Mouse (Mus musculus) ES-CJ7 (cell line): ENCODE data around the gene Padi1.

Source experiments
- DNase-seq: peaks from one replicate; pipeline ENCODE4 v3.0.0; 2011; ENCODE audit warnings: low read depth, low spot score

The Padi1 gene

GRCm38 (mm10) chr4:140862036-140862650 lies 16.6 kb upstream of the Padi1 start:
- DNase-seq = no peak

DNA sequence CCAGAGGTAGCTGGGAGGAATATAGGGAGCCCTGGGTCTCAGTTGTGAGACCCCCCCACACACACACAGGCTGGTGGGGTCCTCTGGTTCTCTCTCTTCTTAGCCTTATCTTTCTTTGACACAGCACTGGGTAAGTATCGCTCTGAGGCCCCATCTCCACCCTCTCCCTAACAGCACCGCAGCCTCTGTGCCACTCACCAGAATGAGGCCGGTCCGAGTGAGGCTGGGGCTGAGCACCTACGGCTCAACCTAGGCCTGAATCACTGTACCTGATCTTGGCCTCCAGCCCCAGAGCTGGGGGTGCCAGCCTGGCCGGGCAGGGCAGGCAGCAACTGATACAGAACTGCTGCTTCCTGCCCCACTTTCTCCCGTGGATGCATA lies 15.2 kb upstream of the Padi1 start:
- no peak for DNase-seq

- peak; percentile 68 for DNase-seq
These were observed 14.7 kb upstream of the Padi1 start for GRCm38 (mm10) chr4:140860125-140860766.

DNA sequence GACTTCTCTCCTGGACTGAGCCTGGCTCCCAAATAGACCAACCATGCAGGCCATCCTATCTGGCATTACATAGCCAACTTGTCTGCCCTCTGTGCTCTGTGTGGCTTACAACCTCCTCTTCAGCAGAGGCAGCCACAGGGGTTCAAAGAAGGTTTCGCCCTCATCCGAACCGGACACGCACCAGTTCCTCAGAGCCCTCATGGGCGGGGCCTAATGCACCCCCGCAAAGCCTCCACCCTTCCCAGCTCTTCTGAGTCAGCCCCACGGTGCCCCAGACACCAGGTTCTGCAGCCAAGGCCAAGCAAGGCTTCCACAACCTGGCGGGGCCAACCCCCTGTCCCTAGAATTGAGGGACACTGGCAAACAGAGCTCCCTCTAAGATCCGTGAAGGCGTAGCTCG lies 13.7 kb upstream of the Padi1 start:
- no peak for DNase-seq

DNA sequence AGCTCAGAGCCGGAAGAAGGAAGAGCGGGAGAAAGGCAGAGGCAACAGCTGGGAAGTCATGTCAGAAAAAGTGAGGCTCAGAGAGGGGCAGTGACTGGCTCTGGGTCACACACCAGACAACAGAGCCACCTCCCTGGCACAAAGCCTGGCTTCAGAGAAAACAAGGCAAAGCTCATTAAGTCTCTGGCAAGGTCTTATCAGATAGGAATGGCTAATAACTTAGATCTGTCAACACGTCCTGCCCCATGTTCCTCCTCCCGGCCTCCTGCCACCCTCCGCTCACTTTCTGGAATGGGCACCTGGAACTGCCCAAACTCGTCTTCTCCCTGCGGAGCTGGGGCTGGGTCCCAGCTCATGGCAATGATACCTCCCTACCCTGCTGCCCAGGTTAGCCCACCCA lies 12.2 kb upstream of the Padi1 start:
- no peak for DNase-seq

GRCm38 (mm10) chr4:140857041-140857440 lies 11.5 kb upstream of the Padi1 start:
- no peak for DNase-seq

DNA sequence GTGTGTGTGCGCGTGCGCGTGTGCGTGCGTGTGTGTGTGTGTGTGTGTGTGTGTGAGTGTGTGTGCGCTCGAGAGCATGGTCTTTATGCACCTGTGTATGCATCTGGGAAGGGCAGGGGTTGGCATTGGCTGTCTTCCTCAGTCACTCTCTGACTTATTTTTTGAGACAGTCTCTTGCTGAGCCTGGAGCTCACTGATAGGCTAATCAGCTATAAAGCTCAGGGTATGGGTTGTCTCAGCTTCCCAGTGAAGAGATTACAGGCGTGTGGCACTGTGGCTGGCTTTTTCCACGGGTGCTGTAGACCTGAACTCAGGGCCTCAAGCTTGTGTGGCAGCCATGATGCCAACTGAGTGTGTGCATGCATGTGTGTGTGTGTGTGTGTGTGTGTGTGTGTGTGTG lies 9.6 kb upstream of the Padi1 start:
- no peak for DNase-seq

DNA sequence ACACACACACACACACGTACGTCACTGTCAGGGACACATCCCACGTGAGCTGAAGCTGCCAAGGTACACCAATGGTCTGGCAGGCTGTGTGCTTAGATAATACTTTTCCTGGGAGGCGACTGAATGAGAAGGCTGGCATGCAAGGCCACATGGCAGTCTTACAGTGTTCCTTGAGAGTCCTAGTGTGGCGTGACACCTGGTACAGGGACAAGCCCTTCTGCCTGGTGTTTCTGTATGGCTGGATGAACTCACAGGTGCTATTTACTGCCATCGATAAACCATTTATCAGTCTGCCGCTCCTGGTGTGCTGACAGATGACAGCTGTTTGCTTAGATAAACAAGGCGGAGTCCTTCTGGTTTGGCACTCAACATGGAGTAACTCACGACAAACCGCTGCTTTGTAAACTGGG lies 8.9 kb upstream of the Padi1 start:
- DNase-seq = no peak

- no peak for DNase-seq
These were observed 8.0 kb upstream of the Padi1 start for GRCm38 (mm10) chr4:140853626-140854025.

DNA sequence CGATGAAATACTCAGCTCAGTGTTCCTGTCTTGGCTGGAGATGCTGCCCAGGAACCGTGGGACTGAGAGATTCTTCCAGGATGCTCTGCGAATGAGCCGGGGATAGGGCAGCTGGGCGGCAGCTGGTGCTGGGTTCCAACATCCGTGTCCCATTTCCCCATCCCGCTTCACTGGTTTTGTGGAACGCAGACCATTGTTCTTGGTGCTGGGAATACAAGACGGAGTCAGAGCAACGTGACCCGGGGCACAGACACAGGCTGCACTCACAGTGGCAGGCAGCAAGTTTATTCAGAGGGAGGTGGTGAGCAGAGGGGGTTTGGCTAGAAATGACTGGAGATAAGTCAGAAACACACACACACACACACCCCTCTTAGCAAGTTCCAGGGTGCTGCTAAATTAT lies 3.7 kb upstream of the Padi1 start:
- no peak for DNase-seq

DNA sequence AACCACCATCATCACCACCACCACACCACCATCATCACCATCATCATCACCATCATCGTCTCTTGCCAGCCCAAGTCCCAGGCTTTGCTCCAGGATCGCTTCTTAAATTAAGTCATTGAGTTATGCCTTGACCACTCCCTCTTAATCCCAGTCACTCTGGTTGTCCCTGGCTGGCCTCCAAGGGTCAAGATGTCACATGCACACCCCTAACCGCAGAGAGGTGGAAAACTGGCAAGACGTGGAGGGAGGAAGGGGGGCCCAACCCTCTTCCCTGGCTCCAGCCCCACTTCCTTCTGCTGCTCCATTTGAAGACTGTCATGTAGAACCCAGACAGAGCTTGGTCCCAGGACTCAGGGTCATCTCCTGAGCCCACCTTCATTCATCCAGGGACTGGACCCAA lies 587 bp downstream of the Padi1 start:
- no peak for DNase-seq

DNA sequence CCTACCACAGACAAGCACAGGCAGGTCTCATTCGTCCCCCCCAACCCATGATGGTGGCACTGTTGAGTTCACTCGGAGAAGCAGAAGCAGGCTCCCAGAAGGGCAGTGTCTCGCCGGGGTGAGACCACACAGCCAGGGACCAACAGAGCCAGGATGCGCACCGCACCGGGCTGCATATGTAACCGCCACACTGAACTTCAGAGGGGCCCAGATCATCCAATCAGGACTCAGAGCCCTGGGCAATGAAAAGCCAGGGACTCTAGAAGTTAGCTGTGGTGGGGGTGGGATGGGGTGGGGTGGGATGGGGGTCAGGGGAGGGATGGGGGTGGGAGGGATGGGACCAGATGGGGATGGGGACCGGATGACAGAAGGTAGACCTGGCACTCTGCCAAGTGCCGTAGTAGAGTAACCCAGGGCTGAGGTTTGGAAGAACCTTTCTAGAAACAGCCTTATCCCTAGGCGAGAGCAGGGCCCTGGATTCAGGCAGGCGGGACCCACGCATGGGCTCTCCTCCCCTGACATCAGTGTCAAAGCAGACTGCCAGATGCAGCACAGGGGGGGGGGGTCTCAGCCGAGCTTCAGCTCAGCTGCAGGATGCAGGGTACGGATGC lies 1.8 kb downstream of the Padi1 start:
- no peak for DNase-seq

DNA sequence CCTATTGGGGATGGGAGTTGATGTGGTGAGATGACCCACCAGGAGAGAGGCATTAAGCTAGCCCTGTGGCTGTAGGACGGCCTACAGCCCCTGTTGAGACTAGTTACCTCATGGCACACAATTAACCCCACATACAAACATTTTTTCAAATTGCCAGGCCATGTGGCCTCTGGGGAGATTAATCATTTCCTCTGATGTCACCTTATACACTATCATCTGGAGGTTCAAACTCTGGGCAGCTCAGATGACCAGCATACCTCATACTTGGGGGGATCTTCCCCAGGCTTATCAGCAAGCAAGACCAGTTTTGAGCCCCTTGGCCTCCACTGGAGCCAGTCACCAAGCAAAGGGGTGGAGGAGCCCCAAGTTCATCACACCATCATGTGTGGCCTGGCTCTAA lies 2.7 kb downstream of the Padi1 start:
- no peak for DNase-seq

DNA sequence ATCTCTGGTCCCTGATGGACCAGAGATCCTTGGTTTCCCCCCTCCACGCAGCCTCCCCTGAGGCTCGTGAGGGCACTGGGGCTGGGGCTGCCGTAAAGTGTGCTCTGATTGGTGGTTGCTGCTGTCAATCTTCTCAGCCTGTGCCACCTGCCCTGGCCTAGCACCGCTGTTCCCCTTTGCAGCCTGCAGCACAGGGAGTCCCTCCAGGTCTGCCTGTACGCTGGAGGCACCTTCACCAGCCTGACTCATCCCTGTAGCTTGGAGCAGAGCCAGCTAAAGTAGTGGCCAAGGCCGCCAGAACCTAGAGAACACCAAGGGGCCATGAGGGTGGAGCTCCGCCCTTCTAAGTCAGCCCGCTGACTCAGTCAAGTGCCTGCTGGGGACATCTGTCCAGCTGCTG lies 7.7 kb downstream of the Padi1 start:
- peak; percentile 91 for DNase-seq

DNA sequence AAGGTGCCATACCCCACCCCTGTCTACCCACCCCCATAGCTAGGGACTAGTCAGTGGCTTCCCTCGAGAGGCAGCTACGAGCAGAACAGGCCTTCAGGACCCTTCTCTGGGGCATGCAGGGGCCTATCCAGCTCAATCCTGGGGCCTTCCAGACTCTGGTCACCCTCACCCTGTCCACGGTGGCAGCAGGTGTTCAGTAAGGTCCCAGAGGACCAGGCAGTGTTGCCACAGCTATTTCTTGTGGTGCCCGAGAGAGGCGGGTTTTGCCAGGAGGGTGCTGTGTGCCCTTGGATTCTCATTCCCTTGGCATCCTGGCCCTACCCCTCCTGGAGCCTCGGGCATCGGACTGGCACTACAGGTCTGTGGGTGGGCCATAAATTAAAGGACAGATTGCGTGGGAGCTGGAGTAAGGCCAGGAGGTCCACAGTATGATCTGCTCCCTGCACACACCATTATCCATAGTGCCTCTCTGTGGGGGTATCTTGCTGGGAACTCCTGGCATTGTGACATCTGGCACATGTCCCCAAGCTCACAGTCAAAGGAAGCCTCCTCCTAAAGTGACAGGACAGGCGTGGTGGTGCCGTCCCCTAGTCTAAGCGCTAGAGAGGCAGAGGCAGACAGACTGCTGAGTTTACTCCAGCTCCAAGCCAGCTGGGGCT lies 9.2 kb downstream of the Padi1 start:
- no peak for DNase-seq

DNA sequence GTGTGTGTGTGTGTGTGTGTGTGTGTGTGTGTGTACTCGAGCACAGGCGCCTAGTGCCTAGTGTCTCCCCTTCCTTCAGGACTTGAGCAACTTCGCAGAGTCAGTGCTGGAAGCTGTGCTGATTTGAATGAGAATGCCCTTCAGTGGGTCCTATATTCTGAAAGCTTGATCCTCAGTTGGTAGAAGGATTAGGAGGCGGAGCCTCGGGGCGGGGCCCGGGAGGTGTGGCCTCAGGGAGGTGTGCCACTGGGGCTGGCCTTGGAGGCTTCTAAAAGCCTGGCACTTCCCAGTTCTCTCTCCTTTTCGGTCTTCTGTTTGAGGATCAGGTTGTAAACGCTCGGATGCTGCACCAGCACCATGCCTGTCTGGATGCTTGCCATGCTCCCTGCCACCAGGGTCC lies 9.9 kb downstream of the Padi1 start:
- DNase-seq = peak; percentile 68

DNA sequence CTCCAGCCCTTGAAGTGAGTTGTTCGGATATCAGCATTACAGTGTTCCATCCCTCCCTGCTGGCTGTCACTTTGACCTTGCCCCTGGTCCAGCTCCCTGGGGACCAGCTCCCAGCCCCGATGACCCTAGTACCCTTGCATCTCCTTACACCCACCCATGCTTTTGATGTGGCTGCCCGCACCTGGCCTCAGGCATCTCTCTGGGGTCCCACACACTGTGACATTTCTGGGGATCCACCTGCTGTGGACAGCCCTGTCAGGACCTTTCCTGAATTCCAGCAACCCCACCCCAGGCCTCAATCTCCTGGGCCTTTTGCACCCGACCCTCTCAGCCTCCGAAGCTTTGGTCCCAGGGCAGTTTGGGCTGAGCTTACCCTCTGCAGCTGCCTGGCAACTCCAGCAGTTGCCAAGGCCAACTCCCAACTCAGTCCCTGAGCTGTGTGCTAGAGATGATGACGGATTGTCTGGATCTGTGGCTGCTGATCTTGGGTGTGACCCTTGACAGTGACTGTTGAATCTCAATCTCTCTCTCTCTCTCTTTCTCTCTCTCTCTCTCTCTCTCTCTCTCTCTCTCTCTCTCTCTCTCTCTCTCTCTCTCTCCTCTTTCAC lies 11.1 kb downstream of the Padi1 start:
- no peak for DNase-seq

DNA sequence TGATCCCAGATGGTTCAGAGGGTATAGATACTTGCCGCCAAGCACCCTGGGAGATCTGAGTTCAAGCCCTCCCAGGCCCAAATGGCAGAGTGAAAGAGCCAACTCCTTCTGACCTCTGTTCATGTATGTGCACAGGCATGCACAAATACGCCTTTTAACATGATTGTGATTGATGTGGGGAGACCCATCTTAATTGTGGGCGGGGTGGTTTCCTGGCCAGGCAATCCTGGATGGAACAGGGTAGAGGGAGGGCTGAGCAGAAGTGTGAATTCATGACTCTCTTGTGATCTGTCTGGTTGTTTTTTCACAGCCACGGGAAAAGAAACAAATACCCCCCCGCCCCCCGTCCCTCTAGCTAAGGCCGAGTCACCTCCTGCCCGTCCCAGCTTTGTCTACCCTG lies 12.8 kb downstream of the Padi1 start:
- DNase-seq = no peak

- DNase-seq = no peak
These were observed 13.8 kb downstream of the Padi1 start for GRCm38 (mm10) chr4:140831808-140832207.

- DNase-seq = no peak
These were observed 18.3 kb downstream of the Padi1 start for GRCm38 (mm10) chr4:140827237-140827636.

GRCm38 (mm10) chr4:140825942-140826341 lies 19.6 kb downstream of the Padi1 start:
- no peak for DNase-seq

GRCm38 (mm10) chr4:140821988-140822387 lies 23.6 kb downstream of the Padi1 start:
- DNase-seq = no peak
